Mouse (Mus musculus) myocyte (in vitro differentiated cells): ENCODE results near the gene Mtx1. TPM values are rescaled to one million over a fixed set of nuclear protein-coding genes. Genes with fewer than 3 reads are reported as not detected.
A peak's percentile ranks its signal among the peaks of the same experiment; 100 is the strongest.

ENCODE experiments used
- H3K27me3 ChIP-seq: one replicate; pipeline ENCODE4 v1.6.1; 2011; ENCODE audit not compliant: control insufficient read depth, insufficient read depth, insufficient read length
- H3K36me3 ChIP-seq: one replicate; pipeline ENCODE4 v1.6.1; 2011; ENCODE audit not compliant: control insufficient read depth, insufficient read depth
- H3K4me2 ChIP-seq: one replicate; pipeline ENCODE4 v1.6.1; 2011; ENCODE audit warnings: low read depth, control low read depth
- H3K4me3 ChIP-seq: one replicate; pipeline ENCODE4 v1.5.1; 2011; ENCODE audit warnings: mild to moderate bottlenecking, control low read depth, moderate library complexity
- H3K79me2 ChIP-seq: one replicate; pipeline ENCODE4 v1.6.1; 2011; ENCODE audit not compliant: control insufficient read depth, insufficient read depth
- H3ac ChIP-seq: one replicate; pipeline ENCODE4 v1.6.1; 2011; ENCODE audit not compliant: control insufficient read depth, insufficient read length
- CEBPB ChIP-seq: IDR thresholded peaks from 2 replicates; pipeline ENCODE4 v1.6.1; 2011; ENCODE audit warnings: mild to moderate bottlenecking, moderate library complexity; ENCODE audit not compliant: poor library complexity, insufficient read depth, severe bottlenecking
- E2F4 ChIP-seq: IDR thresholded peaks from one replicate; pipeline ENCODE4 v1.6.1; 2011; ENCODE audit warnings: mild to moderate bottlenecking, control low read depth, moderate library complexity; ENCODE audit not compliant: insufficient read depth
- MAX ChIP-seq: IDR thresholded peaks from one replicate; pipeline ENCODE4 v1.6.1; 2011; ENCODE audit warnings: low read depth, mild to moderate bottlenecking, control low read depth
- MYOD1 ChIP-seq, 3 experiments: IDR thresholded peaks; one replicate each; pipeline ENCODE4 v1.6.1; 2011; ENCODE audit warnings: control low read depth in 2 of 3, low read depth in 2 of 3, mild to moderate bottlenecking in 2 of 3, moderate library complexity in 1 of 3; ENCODE audit not compliant: insufficient read length in 2 of 3, control insufficient read depth in 1 of 3
- MYOG ChIP-seq, 3 experiments: IDR thresholded peaks; one replicate each; pipeline ENCODE4 v1.6.1; 2011; ENCODE audit warnings: control low read depth in 2 of 3, low read depth in 2 of 3, mild to moderate bottlenecking in 2 of 3; ENCODE audit not compliant: insufficient read length in 2 of 3, control insufficient read depth in 1 of 3, insufficient read depth in 1 of 3
- POLR2A ChIP-seq: IDR thresholded peaks from one replicate; pipeline ENCODE4 v1.6.1; 2011; ENCODE audit warnings: low read depth, mild to moderate bottlenecking, control low read depth, moderate library complexity; ENCODE audit not compliant: insufficient read length
- POLR2AphosphoS2 ChIP-seq: IDR thresholded peaks from one replicate; pipeline ENCODE4 v1.6.1; 2011; ENCODE audit warnings: low read depth, control low read depth; ENCODE audit not compliant: insufficient read length
- REST ChIP-seq: IDR thresholded peaks from one replicate; pipeline ENCODE4 v1.6.1; 2011; ENCODE audit warnings: mild to moderate bottlenecking, control low read depth, moderate library complexity; ENCODE audit not compliant: insufficient read depth, insufficient read length
- SRF ChIP-seq: IDR thresholded peaks from one replicate; pipeline ENCODE4 v1.6.1; 2011; ENCODE audit warnings: low read depth; ENCODE audit not compliant: control insufficient read depth, insufficient read length
- TCF12 ChIP-seq: IDR thresholded peaks from one replicate; pipeline ENCODE4 v1.6.1; 2011; ENCODE audit warnings: mild to moderate bottlenecking, control low read depth; ENCODE audit not compliant: poor library complexity, insufficient read depth, severe bottlenecking
- TCF3 ChIP-seq: IDR thresholded peaks from one replicate; pipeline ENCODE4 v1.6.1; 2011; ENCODE audit warnings: low read depth, control low read depth; ENCODE audit not compliant: insufficient read length
- USF1 ChIP-seq: IDR thresholded peaks from one replicate; pipeline ENCODE4 v1.6.1; 2011; ENCODE audit warnings: low read depth, mild to moderate bottlenecking, control low read depth, moderate library complexity
- polyA plus RNA-seq: library from polyadenylated mRNA; unstranded; fragments of >200 nt; fragmentation: generic; extraction: Trizol; gene quantifications from one replicate; pipeline ENCODE4 v1.2.1, GENCODE M21; 2012; ENCODE audit warnings: missing spikeins

Mtx1 gene
- polyA plus RNA-seq, 1 experiment = 114 TPM

DNA sequence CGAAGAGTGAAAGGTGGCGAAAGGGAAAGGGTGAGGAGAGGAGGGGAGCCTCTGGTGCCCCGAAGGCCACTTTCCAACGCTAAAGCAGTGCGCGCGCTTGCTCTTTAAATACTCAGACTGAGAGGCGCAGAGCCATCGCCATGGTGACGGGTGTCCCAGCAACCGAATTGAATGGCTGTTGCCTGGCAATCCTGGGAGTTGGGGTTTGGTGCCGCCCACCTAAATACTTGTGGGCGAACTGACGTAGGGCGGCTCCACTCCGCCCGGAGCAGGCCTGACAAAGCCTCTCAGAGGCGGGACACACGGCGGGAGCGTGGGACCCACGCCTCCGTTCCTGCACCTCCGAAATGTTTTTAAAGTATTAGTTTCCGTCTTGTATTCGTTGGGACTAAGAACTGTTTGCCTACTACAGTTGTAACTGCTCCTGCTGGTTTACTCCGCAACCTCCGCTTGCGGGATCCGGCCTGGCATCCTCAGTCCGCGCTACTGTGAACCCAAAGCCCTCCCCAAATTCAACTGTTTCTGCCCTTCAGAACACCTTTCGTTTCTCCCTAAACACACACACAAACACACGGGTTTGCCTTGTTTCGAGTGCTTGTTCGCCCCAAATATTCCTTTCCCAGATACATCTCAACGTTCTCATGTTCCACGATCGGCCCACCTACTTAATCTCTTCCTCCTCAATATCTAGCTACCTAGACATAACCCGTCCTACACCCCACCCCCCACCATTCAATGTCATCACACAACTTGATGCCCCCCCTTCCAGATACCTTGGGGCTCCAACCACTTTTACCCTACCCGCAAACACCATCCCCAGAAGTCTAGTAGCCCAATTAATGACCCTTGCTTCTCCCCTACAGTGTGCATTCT, 655 bp upstream of the Mtx1 start:
- H3K4me3 ChIP-seq = peak overlapping the region; percentile 22
- peak overlapping the region; percentile 70 for H3K4me2 ChIP-seq
- H3K27me3 ChIP-seq = no peaks in the 10 kb centered on the region
- H3K79me2 ChIP-seq = no peaks in the 10 kb centered on the region
- H3ac ChIP-seq = no peak overlapping the region
- TF ChIP-seq CEBPB (no peak), TCF3 (no peak), USF1 (no peak), REST (no peak), POLR2AphosphoS2 (no peak), MYOG (IDR thresholded peaks at IDR 0.05; ENCODE audit: control insufficient read depth in 1 of 3, insufficient read depth in 1 of 3, insufficient read length in 2 of 3, low read depth in 2 of 3) (no peak), SRF (no peak), POLR2A (no peak), MAX (no peak)
- no peaks in the 10 kb centered on the region for H3K36me3 ChIP-seq

DNA sequence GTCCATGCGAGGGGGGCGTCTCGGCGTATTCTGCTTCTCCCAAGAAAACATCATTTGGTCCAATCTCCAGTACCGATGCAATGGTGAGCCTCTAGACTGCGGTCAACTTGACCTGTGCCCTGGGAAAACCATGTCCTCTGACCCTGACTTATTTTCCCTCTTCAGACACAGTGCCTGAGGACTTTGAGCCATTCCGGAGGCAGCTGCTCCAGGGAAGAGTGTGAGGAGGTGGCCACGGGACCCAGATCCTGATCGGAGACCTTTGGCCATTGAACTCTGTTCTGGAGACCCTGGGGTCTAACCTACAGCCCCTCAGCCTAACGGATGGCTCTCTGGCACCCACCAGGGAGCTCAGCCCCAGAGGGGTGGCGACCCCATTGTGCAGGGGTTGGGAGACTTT, 527 bp downstream of the Mtx1 start:
- Histone ChIP-seq H3K36me3 (no peaks in the 10 kb centered on the region), H3K79me2 (no peaks in the 10 kb centered on the region), H3K4me2 (no peak overlapping the region), H3K4me3 (no peak overlapping the region), H3ac (no peak overlapping the region), H3K27me3 (no peaks in the 10 kb centered on the region)
- TF ChIP-seq SRF (no peak), MYOG (IDR thresholded peaks at IDR 0.05; ENCODE audit: control insufficient read depth in 1 of 3, insufficient read depth in 1 of 3, insufficient read length in 2 of 3, low read depth in 2 of 3) (no peak), TCF12 (no peak), POLR2AphosphoS2 (no peak), CEBPB (no peak), MYOD1 (IDR thresholded peaks at IDR 0.05; ENCODE audit: control insufficient read depth in 1 of 3, insufficient read length in 2 of 3, low read depth in 2 of 3) (no peak), MAX (no peak), E2F4 (no peak), TCF3 (no peak), POLR2A (no peak), USF1 (no peak), REST (no peak)

DNA sequence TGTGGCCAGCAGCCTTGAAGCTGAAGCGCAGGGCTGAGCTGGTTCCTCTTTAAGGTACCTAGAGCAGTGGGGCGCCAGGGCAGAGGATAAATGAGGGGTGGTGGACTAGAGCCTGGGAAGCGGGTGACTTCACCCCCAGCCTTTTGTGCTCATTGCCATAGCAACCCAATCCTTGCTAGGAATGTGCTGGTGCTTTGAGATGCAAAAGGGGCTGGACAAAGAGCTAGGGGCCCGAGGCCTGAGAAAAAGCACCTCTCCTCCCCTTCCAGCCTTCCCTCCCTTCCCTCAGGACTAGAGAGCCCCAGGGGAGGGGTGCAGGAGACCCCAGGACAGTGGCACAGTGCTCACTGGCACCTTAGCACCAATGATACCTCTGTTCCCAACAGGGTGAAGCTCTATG, 970 bp downstream of the Mtx1 start:
- no peaks in the 10 kb centered on the region for H3K79me2 ChIP-seq
- H3K36me3 ChIP-seq = no peaks in the 10 kb centered on the region
- H3K27me3 ChIP-seq = no peaks in the 10 kb centered on the region
- H3K4me3 ChIP-seq = no peak overlapping the region
- no peak overlapping the region for H3ac ChIP-seq
- no peak for TF ChIP-seq MAX
- TF ChIP-seq MYOD1 (IDR thresholded peaks at IDR 0.05; ENCODE audit: control insufficient read depth in 1 of 3, insufficient read length in 2 of 3, low read depth in 2 of 3) = no peak
- TF ChIP-seq REST = no peak
- no peak for TF ChIP-seq TCF3
- no peak for TF ChIP-seq USF1
- no peak for TF ChIP-seq E2F4
- TF ChIP-seq POLR2AphosphoS2 = no peak
- TF ChIP-seq POLR2A = no peak
- TF ChIP-seq CEBPB = no peak
- TF ChIP-seq SRF = no peak
- TF ChIP-seq TCF12 = no peak
- no peak for TF ChIP-seq MYOG (IDR thresholded peaks at IDR 0.05; ENCODE audit: control insufficient read depth in 1 of 3, insufficient read depth in 1 of 3, insufficient read length in 2 of 3, low read depth in 2 of 3)
- no peak overlapping the region for H3K4me2 ChIP-seq

DNA sequence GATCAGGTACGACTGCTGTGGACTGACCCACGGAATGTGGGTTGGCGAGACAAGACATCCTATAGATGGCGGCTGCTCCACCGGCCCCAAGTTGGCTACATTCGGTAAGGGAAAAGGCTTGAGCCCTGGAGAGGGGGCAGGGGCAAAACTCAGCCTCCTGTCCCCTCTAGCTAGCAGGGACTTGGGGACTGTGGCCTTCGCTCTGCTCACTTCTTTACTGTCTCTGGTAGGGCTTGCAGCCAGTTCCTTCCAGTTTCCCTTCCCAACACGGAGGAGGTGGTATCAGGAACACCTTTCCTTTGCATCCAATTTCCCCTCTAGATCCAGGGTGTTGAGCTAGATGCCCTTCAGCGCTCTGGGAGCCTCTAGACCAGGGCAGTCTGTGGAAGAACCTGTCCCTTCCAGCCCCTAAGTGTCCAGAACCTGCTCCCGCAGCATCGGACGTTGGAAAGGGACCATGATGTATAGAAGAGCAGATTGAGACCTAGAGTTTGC, 1.5 kb downstream of the Mtx1 start:
- Histone ChIP-seq H3K79me2 (no peaks in the 10 kb centered on the region), H3K36me3 (no peaks in the 10 kb centered on the region), H3ac (no peak overlapping the region), H3K4me2 (no peak overlapping the region), H3K4me3 (no peak overlapping the region), H3K27me3 (no peaks in the 10 kb centered on the region)
- no peak for TF ChIP-seq TCF3
- TF ChIP-seq MYOD1 (IDR thresholded peaks at IDR 0.05; ENCODE audit: control insufficient read depth in 1 of 3, insufficient read length in 2 of 3, low read depth in 2 of 3) = no peak
- no peak for TF ChIP-seq TCF12
- TF ChIP-seq SRF = no peak
- no peak for TF ChIP-seq MAX
- TF ChIP-seq POLR2AphosphoS2 = no peak
- no peak for TF ChIP-seq MYOG (IDR thresholded peaks at IDR 0.05; ENCODE audit: control insufficient read depth in 1 of 3, insufficient read depth in 1 of 3, insufficient read length in 2 of 3, low read depth in 2 of 3)

DNA sequence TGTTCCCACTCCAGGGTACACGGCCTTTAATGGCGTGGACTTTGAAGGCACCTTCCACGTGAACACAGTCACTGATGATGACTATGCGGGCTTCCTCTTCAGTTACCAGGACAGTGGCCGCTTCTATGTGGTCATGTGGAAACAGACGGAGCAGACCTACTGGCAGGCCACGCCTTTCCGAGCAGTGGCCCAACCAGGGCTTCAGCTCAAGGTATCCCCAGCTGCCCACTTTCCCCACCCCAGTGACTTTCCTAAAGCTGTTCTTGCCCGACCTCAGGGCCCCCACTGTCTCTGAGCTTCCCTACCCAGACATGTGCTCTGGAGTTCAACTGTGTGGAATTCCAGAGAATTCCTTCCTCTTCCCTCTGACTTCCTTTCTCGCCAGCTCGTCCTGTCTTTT, 2.1 kb downstream of the Mtx1 start:
- Histone ChIP-seq H3K27me3 (no peaks in the 10 kb centered on the region), H3K79me2 (no peaks in the 10 kb centered on the region), H3ac (no peak overlapping the region), H3K36me3 (no peaks in the 10 kb centered on the region), H3K4me3 (no peak overlapping the region), H3K4me2 (no peak overlapping the region)
- TF ChIP-seq POLR2AphosphoS2 = no peak
